Mouse (Mus musculus): ENCODE data around the gene Cebpa.

Cebpa gene

GRCm38 (mm10) chr7:35149616-35150433 is 30.7 kb downstream of the Cebpa start:
- DNase-seq, result no peak

- no peak for DNase-seq
Observed at GRCm38 (mm10) chr7:35150860-35151259, 31.8 kb downstream of the Cebpa start.

GRCm38 (mm10) chr7:35154449-35154848 is 35.4 kb downstream of the Cebpa start:
- no peak for DNase-seq

- no peak for DNase-seq
Observed at GRCm38 (mm10) chr7:35156561-35157477, 37.7 kb downstream of the Cebpa start.

- no peak for DNase-seq
Observed at GRCm38 (mm10) chr7:35157512-35157911, 38.4 kb downstream of the Cebpa start.

- no peak for DNase-seq
Observed at GRCm38 (mm10) chr7:35162443-35162842, 43.4 kb downstream of the Cebpa start.

GRCm38 (mm10) chr7:35163600-35163999 is 44.5 kb downstream of the Cebpa start:
- DNase-seq, result peak; percentile 41

- DNase-seq, result no peak
Observed at GRCm38 (mm10) chr7:35164131-35164530, 45.0 kb downstream of the Cebpa start.

- DNase-seq, result no peak
Observed at GRCm38 (mm10) chr7:35166988-35167387, 47.9 kb downstream of the Cebpa start.

- no peak for DNase-seq
Observed at GRCm38 (mm10) chr7:35167925-35168324, 48.8 kb downstream of the Cebpa start.

GRCm38 (mm10) chr7:35169341-35169740 is 50.2 kb downstream of the Cebpa start:
- DNase-seq, result peak; percentile 94

Measured in lung, postnatal 10 days (tissue).